Mouse (Mus musculus) liver, embryonic 14.5 days (tissue): ENCODE results near the gene Tmem56.

Experiments
- CTCF ChIP-seq: IDR thresholded peaks from 2 replicates; pipeline ENCODE4 v1.5.1; 2016; ENCODE audit warnings: antibody characterized with exemption, low read depth, control low read depth
- EP300 ChIP-seq: IDR thresholded peaks from 2 replicates; pipeline ENCODE4 v1.6.1; 2016; ENCODE audit warnings: antibody characterized with exemption, low read depth

- no peak for TF ChIP-seq CTCF
- TF ChIP-seq EP300: no peak
Measured at GRCm38 (mm10) chr3:121250048-121250447, 32.9 kb downstream of the Tmem56 start.
